27 mouse cellular contexts compared by ENCODE assay signal in the genomic region with DNA sequence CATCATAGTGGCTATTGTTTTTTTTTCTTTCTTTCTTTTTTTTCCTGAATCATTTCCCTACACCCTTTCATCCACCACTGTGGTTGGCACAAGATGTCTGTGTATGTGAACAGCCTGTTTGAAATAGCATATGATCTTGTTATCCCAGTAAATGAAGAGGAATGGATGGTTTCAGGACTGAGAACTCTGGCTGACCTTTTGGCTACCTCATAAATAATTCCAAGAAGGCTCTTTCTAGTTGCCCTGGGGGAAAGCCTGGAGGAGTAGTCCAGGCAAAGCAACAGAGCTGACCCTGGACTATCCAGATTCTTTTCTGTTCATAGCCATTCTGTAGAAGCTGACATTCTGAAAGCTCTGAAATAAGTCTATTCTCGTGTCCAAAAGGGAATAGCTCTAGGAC.
A peak's percentile ranks its signal among the peaks of the same experiment; 100 is the strongest.
DNase-seq lines count a peak whose midpoint lies in the region; TF ChIP-seq lines count a peak whose summit lies in the region.
"Had no signal": no experiment of that assay in that cellular context is flagged by ENCODE, and none has a peak within 500 bp of the region (broad histone marks: within the 10 kb centered on the region; RNA-seq: fewer than 3 reads in every experiment).

No protein-coding gene starts in this region.

- H3K27ac ChIP-seq in layer of hippocampus, adult 2 months: peak overlapping the region; percentile 85; the same call in 1 of the 2 replicates
- H3K27ac ChIP-seq: forebrain, embryonic 13.5 days; heart, embryonic 13.5 days; hindbrain, embryonic 14.5 days; left cerebral cortex, adult 2 months; liver, embryonic 13.5 days; neural tube, embryonic 15.5 days; stomach, embryonic 15.5 days had no signal

- H3K4me3 ChIP-seq in layer of hippocampus, adult 2 months: no peak overlapping the region
- H3K4me3 ChIP-seq: forebrain, embryonic 13.5 days; heart, embryonic 13.5 days; left cerebral cortex, adult 2 months; liver, embryonic 13.5 days; megakaryocyte, embryonic 14.5 days; neural tube, embryonic 15.5 days; stomach, embryonic 15.5 days had no signal

- TF ChIP-seq CTCF in layer of hippocampus, adult 2 months (conservative IDR thresholded peaks at IDR 0.05): no peak

- peak; percentile 0 for DNase-seq in kidney, adult 9 months
- DNase-seq in kidney, adult 18-20 months: no peak
- no peak for DNase-seq in layer of hippocampus, adult 2 months (ENCODE audit: low spot score in 2 of 2)
- no peak for DNase-seq in layer of hippocampus, adult 8-10 months (ENCODE audit: low spot score in 2 of 2)
- DNase-seq in adipocyte (ENCODE audit: low spot score): peak; percentile 34
- DNase-seq in layer of hippocampus, postnatal 36 days: no peak
- DNase-seq in cerebellum, postnatal 36 days: no peak
- DNase-seq: adrenal gland, postnatal 25 days; B cell, adult 2 months; cerebellum, adult 11-12 months; cerebellum, postnatal 10 days; gastrocnemius, postnatal 10 days; layer of hippocampus, adult 9-11 months; left cerebral cortex, postnatal 4 days; liver, embryonic 13.5 days; lung, adult 18-20 months; lung, postnatal 4 days; midbrain, embryonic 14.5 days; retina, postnatal 1 day; right cerebral cortex, postnatal 14 days had no signal

Comparison
In these comparisons a context has a peak if more than half of its experiments do, and no peak if none do; other contexts are left out.
1. DNase-seq: peak in kidney, adult 9 months (single experiment) and adipocyte (single experiment); none in kidney, adult 18-20 months (single experiment), layer of hippocampus, adult 2 months (0 of 2), layer of hippocampus, adult 8-10 months (0 of 2), layer of hippocampus, postnatal 36 days (0 of 2) and cerebellum, postnatal 36 days (0 of 2).